Mouse (Mus musculus) midbrain, embryonic 14.5 days (tissue): ENCODE measurements around the gene Ube2d3. TPM values are rescaled to one million over a fixed set of nuclear protein-coding genes. Genes with fewer than 3 reads are reported as not detected.
A peak's percentile ranks its signal among the peaks of the same experiment; 100 is the strongest.

Experiments
- ATAC-seq: fragments of 200-750 bp; cut with Nextera tagmentation; 2 replicates; pipeline ENCODE4 v1.8.0; 2017; ENCODE audit warnings: moderate number of reproducible peaks, moderate library complexity; ENCODE audit not compliant: low FRiP score, low TSS enrichment
- DNase-seq: peaks from one replicate; pipeline ENCODE4 v3.0.0-alpha.2; 2015
- H3K27ac ChIP-seq: fragments of 300-500 bp; sonication (generic); replicated peaks from 2 replicates; pipeline ENCODE4 v1.5.1; 2014; ENCODE audit warnings: mild to moderate bottlenecking, low read depth, low read length, moderate library complexity
- H3K27me3 ChIP-seq: fragments of 300-500 bp; sonication (generic); 2 replicates; pipeline ENCODE4 v1.6.1; 2014; ENCODE audit warnings: low read length, control low read depth, mixed read lengths; ENCODE audit not compliant: control insufficient read depth, insufficient read depth
- H3K36me3 ChIP-seq: fragments of 300-500 bp; sonication (generic); 2 replicates; pipeline ENCODE4 v1.6.1; 2014; ENCODE audit warnings: low read length, control low read depth; ENCODE audit not compliant: control insufficient read depth, insufficient read depth
- H3K4me1 ChIP-seq: fragments of 300-500 bp; sonication (generic); 2 replicates; pipeline ENCODE4 v1.6.1; 2014; ENCODE audit warnings: mild to moderate bottlenecking, antibody characterized with exemption, low read length, control low read depth; ENCODE audit not compliant: control insufficient read depth, insufficient read depth
- H3K4me2 ChIP-seq: fragments of 300-500 bp; sonication (generic); 2 replicates; pipeline ENCODE4 v1.6.1; 2014; ENCODE audit warnings: mild to moderate bottlenecking, low read length, moderate library complexity
- H3K4me3 ChIP-seq: fragments of 300-500 bp; sonication (generic); replicated peaks from 2 replicates; pipeline ENCODE4 v1.5.1; 2014; ENCODE audit warnings: low read depth, low read length
- H3K9ac ChIP-seq: fragments of 300-500 bp; sonication (generic); replicated peaks from 2 replicates; pipeline ENCODE4 v1.6.1; 2014; ENCODE audit warnings: mild to moderate bottlenecking, low read length, moderate library complexity
- H3K9me3 ChIP-seq: fragments of 300-500 bp; sonication (generic); 2 replicates; pipeline ENCODE4 v1.6.1; 2016; ENCODE audit warnings: low read length, control low read depth, mixed read lengths; ENCODE audit not compliant: control insufficient read depth
- WGBS: fragments of 180-500 bp; shearing (Covaris S2); extraction: QIAGEN DNeasy Blood & Tissue Kit; methylation state at CpG from one replicate; pipeline ENCODE4 v1.1.7; 2014; 5-methylcytosine and 5-hydroxymethylcytosine counted together
- polyA plus RNA-seq: library from polyadenylated mRNA; unstranded; fragments of >200 nt; fragmentation: Nextera tagmentation; extraction: Ambion mirVana; gene quantifications from 2 replicates; pipeline ENCODE4 v1.2.1, GENCODE M21; 2014

The Ube2d3 gene
- polyA plus RNA-seq, 1 experiment from 2014 or later = 443 TPM

DNA sequence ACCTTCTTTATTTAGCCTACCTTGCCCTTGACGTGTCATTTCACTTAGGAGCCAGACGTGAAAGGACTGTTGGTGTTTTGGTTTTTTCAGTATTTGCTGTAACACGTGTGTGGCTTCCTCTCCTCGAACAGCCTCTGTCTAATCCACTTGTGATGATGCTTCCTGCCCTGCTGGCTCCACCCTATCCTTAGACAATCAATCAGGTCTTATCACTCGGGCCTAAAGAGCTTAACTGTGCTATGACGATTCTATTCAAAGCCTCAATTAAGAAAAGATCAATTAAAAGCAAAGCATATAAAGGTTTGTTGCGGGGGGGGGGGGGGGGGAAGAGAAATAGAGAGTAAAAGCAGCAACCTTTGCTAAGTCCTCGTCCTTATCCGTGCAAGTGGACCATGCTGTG is 30.6 kb upstream of the Ube2d3 start:
- no peak for DNase-seq

DNA sequence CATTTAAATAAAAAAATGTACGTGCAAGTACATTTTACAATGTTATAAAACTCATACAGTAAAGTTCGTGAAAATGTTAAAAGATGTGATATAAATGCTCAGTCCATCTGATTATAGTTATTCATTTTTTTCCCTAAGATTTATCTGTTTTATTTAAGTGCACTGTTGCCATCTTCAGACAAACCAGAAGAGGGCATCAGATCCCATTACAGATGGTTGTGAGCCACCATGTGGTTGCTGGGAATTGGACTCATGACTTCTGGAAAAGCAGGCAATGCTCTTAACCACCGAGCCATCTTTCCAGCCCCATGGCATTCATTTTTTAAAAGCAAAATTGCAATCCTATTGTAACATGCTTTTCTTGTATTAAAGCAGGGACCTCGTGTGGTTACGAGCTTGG is 28.7 kb upstream of the Ube2d3 start:
- Histone ChIP-seq H3K9me3 (no peaks in the 10 kb centered on the region), H3K4me3 (no peak overlapping the region), H3K4me2 (no peak overlapping the region), H3K4me1 (no peaks in the 10 kb centered on the region), H3K27ac (no peak overlapping the region), H3K27me3 (no peaks in the 10 kb centered on the region), H3K36me3 (peaks cover 27% of the 10 kb centered on the region), H3K9ac (no peak overlapping the region)
- ATAC-seq (no peak), DNase-seq (no peak)
- 98% methylated on average over 5 of the region's 5 CpGs for WGBS

More for the DNA sequence above, 30.6 kb upstream of the Ube2d3 start:
- no peak for ATAC-seq
- H3K4me1 ChIP-seq = no peaks in the 10 kb centered on the region
- no peak overlapping the region for H3K4me2 ChIP-seq
- no peak overlapping the region for H3K4me3 ChIP-seq
- no peaks in the 10 kb centered on the region for H3K9me3 ChIP-seq
- no peaks in the 10 kb centered on the region for H3K27me3 ChIP-seq
- H3K36me3 ChIP-seq = peaks cover 27% of the 10 kb centered on the region
- H3K27ac ChIP-seq = no peak overlapping the region
- 86% methylated on average over 9 of the region's 9 CpGs for WGBS
- no peak overlapping the region for H3K9ac ChIP-seq

DNA sequence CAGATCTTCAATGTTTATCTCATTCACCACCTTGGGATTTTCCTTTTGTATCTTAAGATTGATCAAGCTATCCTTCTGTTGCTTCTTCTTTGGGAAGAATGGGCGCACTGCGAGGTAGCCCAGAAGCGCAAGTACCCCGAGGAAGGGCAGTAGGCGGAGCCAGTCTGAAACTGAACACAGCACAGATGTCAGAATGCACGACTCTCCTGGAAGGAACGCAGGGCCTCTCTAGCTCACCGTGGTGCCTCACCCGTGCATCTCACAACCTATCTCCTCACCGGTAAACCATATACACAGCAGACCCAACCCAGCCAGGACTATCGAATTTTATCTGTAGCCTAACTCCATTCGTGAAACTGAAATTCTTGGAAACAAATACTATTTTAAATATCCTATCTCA is 26.9 kb upstream of the Ube2d3 start:
- ATAC-seq = no peak
- 90% methylated on average over 12 of the region's 12 CpGs for WGBS

DNA sequence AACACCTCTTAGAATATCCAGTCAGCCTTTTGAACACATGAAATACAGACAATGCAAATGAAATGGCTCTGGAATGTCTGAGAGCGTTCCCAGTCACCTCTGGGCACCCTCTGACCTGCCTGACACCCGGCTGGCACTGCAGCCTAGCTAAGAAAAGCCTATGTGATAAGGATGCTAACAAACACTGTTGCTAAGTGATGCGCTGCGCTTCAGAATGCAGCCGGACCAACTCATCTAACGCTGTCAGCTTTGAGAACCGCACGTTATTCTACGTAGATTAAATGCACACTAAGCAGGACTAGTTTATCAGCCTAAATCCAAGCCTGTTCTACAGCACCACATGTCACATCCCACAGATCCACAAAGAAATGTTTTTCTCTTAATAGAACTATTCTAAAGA is 26.1 kb upstream of the Ube2d3 start:
- WGBS = 42% methylated on average over 9 of the region's 9 CpGs
- no peaks in the 10 kb centered on the region for H3K4me1 ChIP-seq
- no peaks in the 10 kb centered on the region for H3K27me3 ChIP-seq
- 0 out of 2 replicates have a peak overlapping the region, but pooled peaks have one; percentile 31 for H3K9ac ChIP-seq
- H3K36me3 ChIP-seq = peaks cover 19% of the 10 kb centered on the region
- no peak overlapping the region for H3K4me2 ChIP-seq
- H3K4me3 ChIP-seq = no peak overlapping the region
- DNase-seq (peak; percentile 20), ATAC-seq (no peak)
- H3K9me3 ChIP-seq = no peaks in the 10 kb centered on the region
- no peak overlapping the region for H3K27ac ChIP-seq

More for the DNA sequence above, 26.9 kb upstream of the Ube2d3 start:
- Histone ChIP-seq H3K9me3 (no peaks in the 10 kb centered on the region), H3K4me3 (no peak overlapping the region), H3K27me3 (no peaks in the 10 kb centered on the region), H3K27ac (no peak overlapping the region), H3K9ac (no peak overlapping the region), H3K4me2 (no peak overlapping the region), H3K36me3 (peaks cover 19% of the 10 kb centered on the region), H3K4me1 (no peaks in the 10 kb centered on the region)
- DNase-seq = no peak

DNA sequence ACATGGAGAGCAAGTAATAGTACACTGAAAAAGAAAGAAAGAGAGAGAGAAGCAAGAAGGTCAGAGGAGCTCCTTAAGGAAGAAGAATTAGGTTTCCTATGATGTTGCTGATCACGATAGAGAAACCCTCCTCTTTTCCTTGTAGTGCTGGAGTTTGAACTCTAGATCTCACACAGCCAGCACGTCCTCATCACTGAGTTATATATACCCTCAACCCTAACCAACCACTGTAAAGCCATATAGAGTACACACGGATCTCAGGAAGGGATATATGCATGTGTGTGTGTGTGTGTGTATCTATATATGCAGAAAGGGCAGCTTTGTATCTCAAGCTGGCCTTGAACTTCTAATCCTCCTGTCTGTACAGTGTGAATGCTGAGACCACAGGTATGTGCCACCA is 20.7 kb upstream of the Ube2d3 start:
- H3K27ac ChIP-seq = no peak overlapping the region
- no peak for ATAC-seq
- H3K9ac ChIP-seq = no peak overlapping the region
- WGBS = 88% methylated on average over 3 of the region's 3 CpGs
- no peaks in the 10 kb centered on the region for H3K9me3 ChIP-seq
- H3K27me3 ChIP-seq = no peaks in the 10 kb centered on the region
- no peak overlapping the region for H3K4me2 ChIP-seq
- H3K36me3 ChIP-seq = 0 out of 2 replicates have a peak, but pooled peaks cover 5% of the 10 kb centered on the region
- H3K4me1 ChIP-seq = peaks cover 6% of the 10 kb centered on the region
- DNase-seq = no peak
- H3K4me3 ChIP-seq = no peak overlapping the region

DNA sequence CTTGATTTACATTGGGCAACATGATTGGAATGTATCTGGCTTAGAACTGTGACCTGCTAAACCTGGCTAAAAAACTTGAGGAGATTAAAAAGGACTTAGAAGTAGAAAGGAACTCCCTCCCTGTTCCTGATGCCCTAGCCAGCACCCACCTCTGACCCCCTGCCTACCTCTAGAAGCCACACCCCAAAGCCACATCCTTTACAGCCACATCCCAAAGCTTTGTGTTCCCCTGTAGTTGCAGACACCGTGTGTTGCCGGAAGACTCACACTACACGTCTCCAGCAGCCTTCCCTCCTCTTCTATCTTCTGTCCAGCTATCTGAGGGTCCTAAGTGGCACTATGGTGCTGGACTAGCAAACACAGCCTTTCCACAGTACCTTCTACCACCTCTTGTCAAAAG is 20.1 kb upstream of the Ube2d3 start:
- Histone ChIP-seq H3K9ac (no peak overlapping the region), H3K4me3 (no peak overlapping the region), H3K36me3 (0 out of 2 replicates have a peak, but pooled peaks cover 5% of the 10 kb centered on the region), H3K4me2 (no peak overlapping the region), H3K27me3 (no peaks in the 10 kb centered on the region), H3K4me1 (peaks cover 7% of the 10 kb centered on the region), H3K9me3 (no peaks in the 10 kb centered on the region), H3K27ac (no peak overlapping the region)
- DNase-seq (no peak), ATAC-seq (no peak)
- WGBS = 87% methylated on average over 3 of the region's 3 CpGs

DNA sequence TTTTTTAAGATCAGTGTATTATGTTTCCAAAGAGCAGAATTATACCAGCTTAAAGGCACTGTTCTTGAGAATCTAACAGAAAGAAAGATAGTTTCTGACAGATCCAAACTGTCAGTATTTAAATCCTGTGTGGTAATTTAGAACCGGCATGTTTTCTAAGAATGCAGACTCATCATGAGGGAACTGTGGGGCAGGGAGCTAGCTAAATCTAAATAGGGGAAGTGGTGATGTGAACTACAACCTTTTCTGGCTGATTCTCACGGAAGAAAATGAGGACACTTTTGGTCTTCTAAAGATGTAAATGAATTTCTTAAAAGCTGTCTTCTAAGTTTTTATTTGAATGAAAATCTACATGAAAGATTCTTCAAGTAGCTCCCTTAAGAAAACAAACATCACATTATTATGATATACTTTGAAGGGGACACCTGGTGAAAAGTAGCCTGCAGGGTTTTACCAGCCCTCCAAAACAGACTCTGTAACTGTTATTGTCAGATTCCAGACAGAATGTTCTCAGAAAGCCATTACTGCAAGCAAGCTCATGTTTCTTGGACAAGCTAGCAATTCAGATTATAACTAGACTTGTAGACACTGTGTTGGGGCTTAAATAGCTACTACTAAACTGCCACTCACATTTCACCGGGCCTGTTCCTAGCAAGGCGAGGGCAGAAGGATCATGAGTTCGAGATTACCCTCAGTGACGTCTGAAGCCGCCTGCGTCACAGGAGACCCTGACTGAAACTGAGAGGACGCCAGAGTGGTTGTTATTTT is 17.2 kb upstream of the Ube2d3 start:
- Histone ChIP-seq H3K36me3 (0 out of 2 replicates have a peak, but pooled peaks cover 5% of the 10 kb centered on the region), H3K9me3 (no peaks in the 10 kb centered on the region), H3K27me3 (no peaks in the 10 kb centered on the region), H3K9ac (no peak overlapping the region), H3K4me3 (no peak overlapping the region), H3K4me2 (no peak overlapping the region), H3K4me1 (peaks cover 12% of the 10 kb centered on the region), H3K27ac (no peak overlapping the region)
- DNase-seq (no peak), ATAC-seq (no peak)
- WGBS = 91% methylated on average over 9 of the region's 9 CpGs

DNA sequence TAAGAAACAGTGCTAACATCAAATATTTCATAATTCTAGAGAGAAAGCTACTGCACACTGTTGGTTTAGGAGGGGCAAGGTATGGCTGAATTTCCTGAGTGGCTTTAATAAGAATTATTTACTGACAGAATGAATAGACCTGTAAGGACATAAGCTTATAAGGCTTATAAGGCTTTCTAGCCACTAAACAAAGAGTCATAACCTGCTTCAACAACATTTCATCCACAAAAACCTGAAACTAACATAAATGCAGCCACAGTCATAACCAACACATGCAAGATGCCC is 16.7 kb upstream of the Ube2d3 start:
- Histone ChIP-seq H3K9ac (no peak overlapping the region), H3K27ac (no peak overlapping the region), H3K27me3 (no peaks in the 10 kb centered on the region), H3K36me3 (0 out of 2 replicates have a peak, but pooled peaks cover 3% of the 10 kb centered on the region), H3K4me2 (no peak overlapping the region), H3K4me1 (peaks cover 12% of the 10 kb centered on the region), H3K4me3 (no peak overlapping the region), H3K9me3 (no peaks in the 10 kb centered on the region)
- no peak for ATAC-seq
- DNase-seq = no peak

DNA sequence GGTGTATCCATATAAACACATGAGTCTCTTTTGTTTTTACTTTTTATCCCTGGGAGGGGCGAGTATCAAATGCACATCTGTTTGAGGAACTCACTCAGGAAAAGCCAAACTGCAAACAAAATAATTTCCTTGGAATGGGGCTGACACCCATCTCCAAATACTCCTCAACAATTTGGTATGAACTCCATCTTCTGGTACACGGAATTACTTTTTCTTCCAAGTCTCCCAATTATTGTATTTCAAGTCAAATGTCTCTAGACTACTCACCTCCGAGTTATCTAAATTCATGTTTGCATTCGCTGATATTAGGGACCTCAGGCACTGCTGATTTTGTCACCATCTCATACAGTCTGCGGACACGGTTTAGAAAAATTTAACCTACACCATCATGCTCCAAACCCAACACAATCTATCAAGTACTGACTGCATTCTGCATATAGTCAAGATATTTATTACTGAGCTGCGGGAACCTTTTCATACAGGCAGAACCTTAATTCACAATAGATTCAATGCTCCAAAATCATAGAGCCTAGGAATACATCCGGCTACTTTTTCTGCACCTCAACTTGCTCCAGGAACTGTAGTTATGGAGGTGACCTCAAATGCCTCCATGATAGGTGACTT is 15.6 kb upstream of the Ube2d3 start:
- H3K9me3 ChIP-seq = no peaks in the 10 kb centered on the region
- DNase-seq (no peak), ATAC-seq (no peak)
- peak overlapping the region; percentile 97 for H3K27ac ChIP-seq
- peaks cover 12% of the 10 kb centered on the region for H3K4me1 ChIP-seq
- no peaks in the 10 kb centered on the region for H3K36me3 ChIP-seq
- peak overlapping the region; percentile 66 for H3K4me3 ChIP-seq
- H3K27me3 ChIP-seq = no peaks in the 10 kb centered on the region
- H3K4me2 ChIP-seq = peak overlapping the region; percentile 72
- 31% methylated on average over 8 of the region's 8 CpGs for WGBS
- H3K9ac ChIP-seq = peak overlapping the region; percentile 88
